Mouse (Mus musculus) liver, embryonic 11.5 days (tissue): ENCODE results near the gene Chrm5. TPM values are rescaled to one million over a fixed set of nuclear protein-coding genes. Genes with fewer than 3 reads are reported as not detected.

ENCODE experiments used
- polyA plus RNA-seq: library from polyadenylated mRNA; unstranded; fragments of >200 nt; fragmentation: Nextera tagmentation; extraction: Ambion mirVana; gene quantifications from 2 replicates; pipeline ENCODE4 v1.2.1, GENCODE M21; 2014

The Chrm5 gene
- polyA plus RNA-seq, 1 experiment from 2014 or later, result not detected

Other genes with a start within 250 kb of the Chrm5 start
- 14.6 and 15.0 TPM in 2 replicates for gene Lpcat4, start 241.3 kb downstream of the Chrm5 start, polyA plus RNA-seq
- gene Nutm1, start 221.5 kb downstream of the Chrm5 start, polyA plus RNA-seq, result not detected in 2 replicates
- gene Nop10, start 218.8 kb downstream of the Chrm5 start, polyA plus RNA-seq, result 346 and 364 TPM in 2 replicates
- gene Slc12a6, start 214.9 kb downstream of the Chrm5 start, polyA plus RNA-seq, result 12.3 and 12.7 TPM in 2 replicates
- not detected in 2 replicates for gene Gm21985, start 214.5 kb downstream of the Chrm5 start, polyA plus RNA-seq
- gene Emc4, start 112.7 kb downstream of the Chrm5 start, polyA plus RNA-seq, result 82.2 and 84.8 TPM in 2 replicates
- 38.5 and 47.1 TPM in 2 replicates for gene Katnbl1, start 101.6 kb downstream of the Chrm5 start, polyA plus RNA-seq
- 19.9 and 20.2 TPM in 2 replicates for gene Emc7, start 25.8 kb downstream of the Chrm5 start, polyA plus RNA-seq
- gene Aven, start 12.2 kb upstream of the Chrm5 start, polyA plus RNA-seq, result 13.6 and 14.1 TPM in 2 replicates